Mouse (Mus musculus): ENCODE results near the gene Tbc1d20.
"Not testable (repeated sequence)": the region's sequence is repeated elsewhere in the genome, so short reads cannot be mapped to it uniquely, and the experiment has no call there.

The Tbc1d20 gene

DNA sequence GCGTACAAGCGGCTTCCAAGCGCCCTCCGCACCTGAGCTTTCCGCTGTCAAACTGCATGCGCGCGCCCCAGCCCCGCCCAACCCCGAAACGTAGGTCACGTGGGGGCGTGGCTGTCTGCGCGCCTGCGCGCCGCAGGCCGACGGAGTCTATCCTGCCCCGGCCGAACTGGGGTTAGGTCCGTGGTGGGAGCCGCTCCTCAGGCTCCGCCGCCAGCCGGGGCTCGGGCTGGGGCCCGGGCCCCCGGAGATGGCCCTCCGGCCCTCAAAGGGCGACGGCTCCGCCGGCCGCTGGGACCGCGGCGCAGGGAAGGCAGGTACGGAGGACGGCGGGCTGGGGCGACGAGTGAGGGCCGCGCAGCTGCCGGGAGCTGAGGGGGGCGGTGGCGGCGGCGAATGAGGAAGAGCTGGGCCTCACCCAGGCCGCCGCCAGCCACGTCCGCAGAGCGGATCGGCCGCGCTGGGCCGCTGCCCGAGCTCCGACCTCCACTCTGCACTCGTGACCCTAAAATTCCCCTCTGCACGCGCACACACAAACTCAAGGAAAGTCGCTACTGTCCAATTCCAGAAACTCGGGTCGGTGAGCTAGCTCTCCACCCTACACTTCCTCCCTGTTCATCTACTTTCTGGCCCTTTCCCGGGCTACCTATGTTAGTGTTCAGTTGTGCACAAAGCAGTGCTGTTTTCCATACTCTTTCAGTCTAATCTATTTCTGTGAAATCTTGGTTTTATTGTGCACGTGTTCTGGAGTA lies at the start of gene Tbc1d20:
Gene Tbc1d20 (plus strand): TSS at position 102 of the 749 bp plus-strand sequence.
- DNase-seq (ENCODE audit: low spot score), result peak; percentile 92

DNA sequence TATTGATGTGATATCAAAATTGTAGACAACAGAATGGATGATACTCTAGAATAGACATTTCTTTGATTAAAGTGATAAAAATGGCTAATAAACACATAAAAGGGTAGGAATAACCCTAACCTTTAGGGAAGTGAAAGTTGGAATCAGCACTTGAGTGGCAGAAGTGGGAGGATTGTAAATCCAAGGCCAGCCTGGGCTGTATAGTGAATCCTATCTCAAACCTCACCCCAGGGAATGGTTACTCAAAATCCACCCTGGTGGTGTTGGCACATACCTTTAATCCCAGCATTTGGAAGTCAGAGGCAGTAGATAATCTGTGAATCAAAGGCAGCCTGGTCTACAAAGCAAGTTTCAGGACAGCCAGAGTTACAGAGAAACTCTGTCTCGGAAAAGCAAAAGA lies 46.4 kb upstream of the Tbc1d20 start:
- DNase-seq (ENCODE audit: low spot score), result no peak

- no peak for DNase-seq (ENCODE audit: low spot score)
Observed at GRCm38 (mm10) chr2:152250511-152250910, 43.1 kb upstream of the Tbc1d20 start.

DNA sequence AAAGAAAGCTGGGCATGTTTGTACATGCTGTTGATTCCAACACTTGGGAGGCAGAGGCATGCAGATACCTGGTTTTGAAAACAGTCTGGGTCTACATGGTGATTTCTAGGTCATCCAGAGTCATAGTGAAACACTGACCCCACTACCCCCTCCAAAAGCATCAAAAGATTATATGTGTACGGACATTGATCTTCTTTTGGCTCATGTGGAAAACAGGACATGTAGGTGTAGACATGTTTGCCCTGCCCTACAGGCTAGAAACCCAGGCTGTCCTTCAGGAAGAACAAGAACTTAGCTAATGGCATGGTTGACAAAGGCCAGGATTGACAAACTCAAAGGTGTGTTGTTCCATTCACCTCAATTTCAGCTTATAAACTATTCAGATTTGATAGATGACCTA lies 33.9 kb upstream of the Tbc1d20 start:
- DNase-seq (ENCODE audit: low spot score), result no peak

GRCm38 (mm10) chr2:152273639-152274038 lies 20.0 kb upstream of the Tbc1d20 start:
- DNase-seq (ENCODE audit: low spot score), result peak; percentile 46

DNA sequence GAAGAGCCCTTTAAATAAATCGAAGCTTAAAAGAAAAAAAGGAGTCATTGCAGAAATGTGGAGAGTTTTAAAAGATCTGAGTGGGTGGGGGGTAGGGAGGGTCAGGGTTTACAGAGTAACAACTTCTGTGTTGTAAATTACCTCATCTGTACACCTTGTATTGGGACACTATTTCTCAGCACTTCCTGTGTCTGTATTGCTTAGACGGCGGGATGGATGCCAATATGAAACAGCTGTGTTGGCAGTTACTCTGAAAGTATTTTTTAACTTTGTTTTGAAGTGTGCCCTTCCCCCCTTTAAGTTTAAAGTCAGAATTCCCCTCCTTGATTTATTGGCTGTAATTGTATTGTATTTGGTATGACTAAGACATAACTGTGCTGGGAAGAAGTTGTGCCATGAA lies 12.2 kb upstream of the Tbc1d20 start:
- DNase-seq (ENCODE audit: low spot score), result no peak

GRCm38 (mm10) chr2:152287560-152287959 lies 6.1 kb upstream of the Tbc1d20 start:
- DNase-seq (ENCODE audit: low spot score), result no peak

DNA sequence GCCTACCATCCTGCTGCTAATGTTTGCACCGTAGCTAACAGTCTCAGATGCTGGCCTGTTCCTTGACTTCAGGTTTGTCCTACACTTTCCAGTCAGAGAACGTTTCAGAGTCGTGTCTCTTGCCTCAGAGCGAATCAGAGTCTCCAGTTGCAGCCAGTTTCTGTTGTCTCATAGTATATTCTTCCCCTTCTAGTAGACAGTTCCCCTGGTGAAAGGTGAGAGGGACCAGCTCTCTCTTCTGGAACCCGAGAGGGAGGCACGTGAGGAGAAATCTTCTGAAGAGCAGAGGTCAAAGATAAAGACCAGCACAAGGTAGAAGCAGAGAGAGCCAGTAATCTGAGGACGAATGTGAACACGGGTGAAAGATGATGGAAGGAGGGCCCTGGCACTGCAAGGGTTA lies 5.6 kb upstream of the Tbc1d20 start:
- DNase-seq (ENCODE audit: low spot score), result no peak

GRCm38 (mm10) chr2:152289623-152290022 lies 4.0 kb upstream of the Tbc1d20 start:
- DNase-seq (ENCODE audit: low spot score), result not testable (repeated sequence)

DNA sequence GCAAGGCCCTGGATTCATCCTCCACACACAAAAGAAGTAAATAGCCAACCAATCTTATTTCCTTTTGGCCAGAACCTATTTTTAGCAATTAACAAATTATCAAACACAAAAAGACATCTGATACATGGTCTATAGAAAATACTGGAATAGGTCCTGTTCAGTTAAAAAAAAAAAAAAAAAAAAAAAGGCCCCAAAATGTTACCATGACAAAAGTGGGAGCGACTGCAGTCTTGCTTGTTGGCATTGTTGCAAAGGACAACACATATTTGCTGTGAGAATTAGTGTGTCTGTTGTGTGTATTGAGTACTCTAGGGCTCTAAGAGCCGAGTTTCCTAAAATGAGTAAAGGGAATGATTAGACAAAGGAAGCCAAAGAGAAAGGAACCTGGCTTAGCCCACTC lies 1.2 kb upstream of the Tbc1d20 start:
- DNase-seq (ENCODE audit: low spot score), result no peak

GRCm38 (mm10) chr2:152293179-152293726 lies 375 bp upstream of the Tbc1d20 start:
- peak; percentile 38 for DNase-seq (ENCODE audit: low spot score)

- DNase-seq (ENCODE audit: low spot score), result no peak
Observed at GRCm38 (mm10) chr2:152294541-152294940, 913 bp downstream of the Tbc1d20 start.

DNA sequence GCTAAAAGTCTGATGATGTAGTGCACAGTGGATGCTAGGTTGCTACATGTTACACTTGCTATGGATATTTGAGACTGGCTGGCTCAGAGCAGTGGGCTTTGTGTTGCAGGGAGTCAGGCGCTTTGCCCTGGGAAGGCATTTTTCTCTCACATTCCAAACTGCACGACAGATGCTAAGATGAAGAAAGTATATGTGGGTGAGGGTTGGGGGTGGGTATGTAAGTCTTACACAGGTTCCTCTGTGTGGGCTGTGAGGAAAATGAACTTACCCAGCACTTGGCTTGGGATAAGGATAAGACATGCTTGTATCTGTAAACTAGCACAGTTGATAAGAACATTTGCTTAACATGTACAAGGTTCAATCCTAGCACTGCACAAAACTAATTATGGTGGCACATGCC lies 9.2 kb downstream of the Tbc1d20 start:
- DNase-seq (ENCODE audit: low spot score), result no peak

DNA sequence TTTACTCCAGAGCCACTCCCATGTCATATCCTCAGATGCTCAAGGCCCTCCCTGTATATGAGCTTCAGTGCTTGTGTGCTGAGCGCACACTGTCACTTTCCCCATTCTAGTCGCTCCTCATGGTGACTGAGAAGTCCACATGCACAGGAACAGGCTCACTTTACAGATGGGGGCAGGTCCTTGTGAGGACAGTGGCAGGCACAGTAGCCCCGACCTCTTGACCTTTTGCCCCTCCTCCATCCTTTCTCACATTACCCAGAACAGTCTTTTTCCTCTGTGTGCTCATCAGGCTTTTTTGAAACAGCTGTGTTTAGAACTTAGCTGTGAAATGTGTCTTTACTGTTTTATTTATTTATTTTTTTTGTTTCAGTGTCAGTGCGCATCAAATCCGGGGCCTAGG lies 10.2 kb downstream of the Tbc1d20 start:
- DNase-seq (ENCODE audit: low spot score), result no peak

GRCm38 (mm10) chr2:152305480-152305879 lies 11.9 kb downstream of the Tbc1d20 start:
- no peak for DNase-seq (ENCODE audit: low spot score)

DNA sequence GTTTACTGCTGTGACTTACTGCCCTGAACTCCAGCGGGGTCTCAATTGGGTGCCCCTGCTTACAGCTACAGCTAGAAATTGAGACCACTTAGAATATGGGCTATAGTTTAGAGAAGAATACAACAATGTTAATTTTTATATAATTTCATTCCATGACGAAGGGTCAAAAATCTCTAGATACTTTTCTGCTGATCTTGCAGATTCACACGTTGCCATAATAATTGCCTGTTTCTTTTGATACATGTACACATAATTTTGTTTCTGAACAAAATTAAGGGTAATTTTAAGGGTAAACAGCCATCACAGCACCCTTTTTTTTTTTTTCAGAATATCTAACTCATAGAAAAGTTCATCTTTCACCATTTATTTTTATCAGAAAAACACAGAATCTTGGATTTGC lies 13.6 kb downstream of the Tbc1d20 start:
- no peak for DNase-seq (ENCODE audit: low spot score)

DNA sequence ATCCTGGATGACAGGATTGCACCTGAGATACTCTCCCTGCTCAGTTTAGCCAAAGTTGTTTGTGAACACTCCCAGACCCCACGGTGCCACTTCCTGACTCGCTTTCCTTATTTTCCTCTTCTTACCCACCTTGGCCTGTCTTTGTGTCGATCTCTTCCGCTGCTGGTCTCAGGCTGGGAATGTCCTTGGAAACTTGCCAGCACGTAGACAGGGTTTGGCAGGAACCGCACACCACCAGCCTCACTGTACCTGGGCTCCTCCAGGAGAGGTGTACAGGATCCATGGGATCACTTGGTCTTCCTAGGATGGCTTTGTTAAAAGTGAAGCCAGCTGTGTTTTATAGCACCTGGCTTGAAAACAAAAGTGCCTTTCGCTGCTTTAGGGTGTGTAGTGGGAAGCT lies 19.4 kb downstream of the Tbc1d20 start:
- DNase-seq (ENCODE audit: low spot score), result no peak

GRCm38 (mm10) chr2:152313926-152314325 lies 20.3 kb downstream of the Tbc1d20 start:
- DNase-seq (ENCODE audit: low spot score), result no peak

GRCm38 (mm10) chr2:152317054-152317453 lies 23.4 kb downstream of the Tbc1d20 start:
- DNase-seq (ENCODE audit: low spot score), result no peak

GRCm38 (mm10) chr2:152321558-152321957 lies 27.9 kb downstream of the Tbc1d20 start:
- DNase-seq (ENCODE audit: low spot score), result no peak

GRCm38 (mm10) chr2:152322198-152322597 lies 28.6 kb downstream of the Tbc1d20 start:
- DNase-seq (ENCODE audit: low spot score), result no peak

DNA sequence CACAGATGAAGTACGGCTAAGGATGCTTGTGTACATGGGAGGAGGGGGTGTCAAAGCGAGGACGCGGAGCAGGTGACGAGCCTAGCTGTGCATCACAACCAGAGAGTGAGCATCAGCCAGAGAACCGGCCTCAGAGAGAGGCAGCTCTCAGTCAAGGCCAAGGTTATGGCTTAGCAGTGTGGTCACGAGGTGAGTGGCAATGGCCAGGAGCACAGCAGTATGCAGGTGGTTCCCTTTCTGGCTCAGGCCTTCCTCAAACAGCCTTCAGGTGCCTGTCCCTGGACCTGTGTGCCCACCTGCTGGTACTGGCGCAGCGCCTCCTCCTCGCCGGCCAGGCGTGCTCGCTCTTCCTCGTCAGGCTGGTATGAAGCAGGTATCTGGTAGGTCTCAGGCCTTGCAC lies 30.3 kb downstream of the Tbc1d20 start:
- DNase-seq (ENCODE audit: low spot score), result no peak

GRCm38 (mm10) chr2:152324842-152325241 lies 31.2 kb downstream of the Tbc1d20 start:
- DNase-seq (ENCODE audit: low spot score), result no peak

GRCm38 (mm10) chr2:152326157-152326556 lies 32.5 kb downstream of the Tbc1d20 start:
- no peak for DNase-seq (ENCODE audit: low spot score)
